Mouse (Mus musculus) bone marrow, adult 2 months (tissue): ENCODE data around the gene Plekhb1. TPM values are rescaled to one million over a fixed set of nuclear protein-coding genes. Genes with fewer than 3 reads are reported as not detected.

Experiments used
- H3K27ac ChIP-seq: fragments of 200-500 bp; 2 replicates; pipeline ENCODE4 v1.5.1; 2012; ENCODE audit warnings: low read depth, mild to moderate bottlenecking, control low read depth, inconsistent platforms, low read length; ENCODE audit not compliant: control insufficient read depth, poor library complexity, insufficient read depth
- H3K4me1 ChIP-seq: fragments of 200-500 bp; 2 replicates; pipeline ENCODE4 v1.6.1; 2011; ENCODE audit warnings: low read length; ENCODE audit not compliant: control insufficient read depth, insufficient read depth
- H3K4me3 ChIP-seq: fragments of 200-500 bp; replicated peaks from 2 replicates; pipeline ENCODE3; 2011; ENCODE audit warnings: mild to moderate bottlenecking, low read depth, low read length, control low read depth; ENCODE audit not compliant: control insufficient read depth
- CTCF ChIP-seq: fragments of 200-500 bp; IDR thresholded peaks from 2 replicates; pipeline ENCODE4 v1.5.1; 2011; ENCODE audit warnings: low read length, control low read depth; ENCODE audit not compliant: control insufficient read depth, insufficient read depth
- POLR2A ChIP-seq: fragments of 200-500 bp; IDR thresholded peaks from 2 replicates; pipeline ENCODE4 v1.6.1; 2011; ENCODE audit warnings: low read depth, mild to moderate bottlenecking, control low read depth, low read length, borderline replicate concordance; ENCODE audit not compliant: control insufficient read depth
- WGBS: fragments of 180-500 bp; shearing (Covaris S2); methylation state at CpG from one replicate; pipeline ENCODE4 v1.1.7; 2018; 5-methylcytosine and 5-hydroxymethylcytosine counted together
- polyA plus RNA-seq: library from polyadenylated mRNA; stranded (reverse); fragments of >200 nt; gene quantifications from 2 replicates; pipeline ENCODE4 v1.2.4, GENCODE M21; 2011; ENCODE audit warnings: low replicate concordance; ENCODE audit not compliant: missing spikeins, insufficient read depth, insufficient read length

The Plekhb1 gene
- polyA plus RNA-seq, 1 experiment = 3.3 TPM

GRCm38 (mm10) chr7:100670646-100671045, 8.4 kb upstream of the Plekhb1 start:
- Histone ChIP-seq H3K27ac (no peak overlapping the region), H3K4me3 (no peak overlapping the region), H3K4me1 (no peaks in the 10 kb centered on the region)
- WGBS = 80% methylated on average over 5 of the region's 5 CpGs
- no peak for TF ChIP-seq CTCF
- TF ChIP-seq POLR2A = no peak

- no peak for TF ChIP-seq POLR2A
- TF ChIP-seq CTCF = no peak
- WGBS = 68% methylated on average over 11 of the region's 11 CpGs
- Histone ChIP-seq H3K27ac (no peak overlapping the region), H3K4me1 (0 out of 2 replicates have a peak, but pooled peaks cover 1% of the 10 kb centered on the region), H3K4me3 (no peak overlapping the region)
Measured at GRCm38 (mm10) chr7:100663729-100664304, 1.6 kb upstream of the Plekhb1 start.

- Histone ChIP-seq H3K27ac (no peak overlapping the region), H3K4me3 (no peak overlapping the region), H3K4me1 (0 out of 2 replicates have a peak, but pooled peaks cover 1% of the 10 kb centered on the region)
- TF ChIP-seq POLR2A (no peak), CTCF (peak; percentile 89)
- 3% methylated on average over 13 of the region's 13 CpGs for WGBS
Measured at GRCm38 (mm10) chr7:100663190-100663589, 976 bp upstream of the Plekhb1 start.

GRCm38 (mm10) chr7:100661264-100661663, 950 bp downstream of the Plekhb1 start:
- H3K4me1 ChIP-seq = 0 out of 2 replicates have a peak, but pooled peaks cover 1% of the 10 kb centered on the region
- WGBS = 35% methylated on average over 7 of the region's 7 CpGs
- no peak for TF ChIP-seq CTCF
- TF ChIP-seq POLR2A = no peak
- H3K27ac ChIP-seq = no peak overlapping the region
- H3K4me3 ChIP-seq = no peak overlapping the region

GRCm38 (mm10) chr7:100658093-100658578, 4.1 kb downstream of the Plekhb1 start:
- 60% methylated on average over 18 of the region's 18 CpGs for WGBS
- H3K4me1 ChIP-seq = no peaks in the 10 kb centered on the region

GRCm38 (mm10) chr7:100656739-100657138, 5.5 kb downstream of the Plekhb1 start:
- no peak for TF ChIP-seq POLR2A
- TF ChIP-seq CTCF = no peak
- no peak overlapping the region for H3K4me3 ChIP-seq
- H3K27ac ChIP-seq = no peak overlapping the region
- no peaks in the 10 kb centered on the region for H3K4me1 ChIP-seq
- 71% methylated on average over 5 of the region's 5 CpGs for WGBS

More at GRCm38 (mm10) chr7:100658093-100658578, 4.1 kb downstream of the Plekhb1 start:
- no peak for TF ChIP-seq CTCF
- TF ChIP-seq POLR2A = no peak
- Histone ChIP-seq H3K4me3 (no peak overlapping the region), H3K27ac (no peak overlapping the region)

GRCm38 (mm10) chr7:100654441-100654840, 7.8 kb downstream of the Plekhb1 start:
- no peaks in the 10 kb centered on the region for H3K4me1 ChIP-seq
- WGBS = 84% methylated on average over 8 of the region's 8 CpGs
- TF ChIP-seq POLR2A (no peak), CTCF (no peak)
- no peak overlapping the region for H3K27ac ChIP-seq
- H3K4me3 ChIP-seq = no peak overlapping the region

- Histone ChIP-seq H3K27ac (no peak overlapping the region), H3K4me3 (no peak overlapping the region), H3K4me1 (no peaks in the 10 kb centered on the region)
- TF ChIP-seq POLR2A (no peak), CTCF (no peak)
- 88% methylated on average over 9 of the region's 9 CpGs for WGBS
Measured at GRCm38 (mm10) chr7:100653480-100654266, 8.5 kb downstream of the Plekhb1 start.
